Mouse (Mus musculus) heart, embryonic 11.5 days (tissue): ENCODE measurements at regions not wholly inside any gene's neighbourhood (a gene's known extent, or its start where the extent isn't known, plus 50 kb on each side); places are given as distances from the start of the nearest gene placed in this dataset.

Experiments used
- ATAC-seq: fragments of 200-750 bp; cut with Nextera tagmentation; replicated peaks from 2 replicates; pipeline ENCODE4 v1.8.0; 2017; ENCODE audit warnings: moderate library complexity; ENCODE audit not compliant: insufficient number of reproducible peaks, low FRiP score, low TSS enrichment
- H3K27ac ChIP-seq: fragments of 300-500 bp; sonication (generic); 2 replicates; pipeline ENCODE4 v1.5.1; 2014; ENCODE audit warnings: mild to moderate bottlenecking, low read depth, low read length
- H3K27me3 ChIP-seq: fragments of 300-500 bp; sonication (generic); 2 replicates; pipeline ENCODE4 v1.6.1; 2014; ENCODE audit warnings: mild to moderate bottlenecking, low read length, mixed read lengths; ENCODE audit not compliant: control insufficient read depth, insufficient read depth
- H3K36me3 ChIP-seq: fragments of 300-500 bp; sonication (generic); 2 replicates; pipeline ENCODE4 v1.6.1; 2014; ENCODE audit warnings: mild to moderate bottlenecking, low read length, moderate library complexity, mixed read lengths; ENCODE audit not compliant: control insufficient read depth, insufficient read depth
- H3K4me1 ChIP-seq: fragments of 300-500 bp; sonication (generic); 2 replicates; pipeline ENCODE4 v1.6.1; 2014; ENCODE audit warnings: low read length; ENCODE audit not compliant: control insufficient read depth, insufficient read depth
- H3K4me2 ChIP-seq: fragments of 300-500 bp; sonication (generic); 2 replicates; pipeline ENCODE4 v1.6.1; 2014; ENCODE audit warnings: mild to moderate bottlenecking, moderate library complexity
- H3K4me3 ChIP-seq: fragments of 300-500 bp; sonication (generic); 2 replicates; pipeline ENCODE4 v1.5.1; 2014; ENCODE audit warnings: low read depth, low read length
- H3K9ac ChIP-seq: fragments of 300-500 bp; sonication (generic); 2 replicates; pipeline ENCODE4 v1.6.1; 2014; ENCODE audit warnings: mild to moderate bottlenecking, low read depth, low read length, moderate library complexity
- H3K9me3 ChIP-seq: fragments of 300-500 bp; sonication (generic); replicated peaks from 2 replicates; pipeline ENCODE4 v1.6.1; 2016; ENCODE audit warnings: low read length; ENCODE audit not compliant: control insufficient read depth
- WGBS: fragments of 180-500 bp; shearing (Covaris S2); extraction: QIAGEN DNeasy Blood & Tissue Kit; methylation state at CpG from one replicate; pipeline ENCODE4 v1.1.7; 2014; ENCODE audit not compliant: insufficient replicate concordance; 5-methylcytosine and 5-hydroxymethylcytosine counted together

GRCm38 (mm10) chr5:64681161-64681560, 122.0 kb upstream of the Klf3 start:
- Histone ChIP-seq H3K27ac (no peak overlapping the region), H3K36me3 (no peaks in the 10 kb centered on the region), H3K9ac (no peak overlapping the region), H3K27me3 (no peaks in the 10 kb centered on the region), H3K4me2 (no peak overlapping the region), H3K4me1 (0 out of 2 replicates have a peak, but pooled peaks cover 3% of the 10 kb centered on the region), H3K9me3 (no peaks in the 10 kb centered on the region), H3K4me3 (no peak overlapping the region)
- no peak for ATAC-seq
- 79% methylated on average over 5 of the region's 5 CpGs for WGBS

- Histone ChIP-seq H3K9ac (no peak overlapping the region), H3K4me3 (no peak overlapping the region), H3K4me1 (0 out of 2 replicates have a peak, but pooled peaks cover 3% of the 10 kb centered on the region), H3K9me3 (no peaks in the 10 kb centered on the region), H3K36me3 (no peaks in the 10 kb centered on the region), H3K27ac (no peak overlapping the region), H3K4me2 (no peak overlapping the region), H3K27me3 (no peaks in the 10 kb centered on the region)
- ATAC-seq, result no peak
- 64% methylated on average over 7 of the region's 7 CpGs for WGBS
Observed at GRCm38 (mm10) chr5:64682326-64682845, 120.8 kb upstream of the Klf3 start.

- Histone ChIP-seq H3K4me3 (no peak overlapping the region), H3K9me3 (no peaks in the 10 kb centered on the region), H3K4me2 (no peak overlapping the region), H3K36me3 (no peaks in the 10 kb centered on the region), H3K4me1 (0 out of 2 replicates have a peak, but pooled peaks cover 3% of the 10 kb centered on the region), H3K9ac (no peak overlapping the region), H3K27ac (no peak overlapping the region), H3K27me3 (no peaks in the 10 kb centered on the region)
- WGBS, result 74% methylated on average over 4 of the region's 4 CpGs
- no peak for ATAC-seq
Observed at GRCm38 (mm10) chr5:64683419-64683818, 119.8 kb upstream of the Klf3 start.

- H3K9me3 ChIP-seq, result no peaks in the 10 kb centered on the region
- H3K4me2 ChIP-seq, result no peak overlapping the region
- no peaks in the 10 kb centered on the region for H3K36me3 ChIP-seq
- 59% methylated on average over 5 of the region's 5 CpGs for WGBS
- no peak overlapping the region for H3K4me3 ChIP-seq
- no peaks in the 10 kb centered on the region for H3K27me3 ChIP-seq
- no peak for ATAC-seq
- H3K27ac ChIP-seq, result no peak overlapping the region
- no peak overlapping the region for H3K9ac ChIP-seq
- 0 out of 2 replicates have a peak, but pooled peaks cover 5% of the 10 kb centered on the region for H3K4me1 ChIP-seq
Observed at GRCm38 (mm10) chr5:64684275-64684674, 118.9 kb upstream of the Klf3 start.

GRCm38 (mm10) chr5:64690148-64690547, 113.0 kb upstream of the Klf3 start:
- Histone ChIP-seq H3K27me3 (no peaks in the 10 kb centered on the region), H3K27ac (no peak overlapping the region), H3K4me3 (no peak overlapping the region), H3K9ac (no peak overlapping the region), H3K36me3 (no peaks in the 10 kb centered on the region), H3K9me3 (no peaks in the 10 kb centered on the region; the same call in 1 of the 2 replicates), H3K4me1 (0 out of 2 replicates have a peak, but pooled peaks cover 4% of the 10 kb centered on the region), H3K4me2 (no peak overlapping the region)
- ATAC-seq, result no peak
- WGBS, result 80% methylated on average over 7 of the region's 7 CpGs

GRCm38 (mm10) chr5:64691406-64692100, 111.6 kb upstream of the Klf3 start:
- Histone ChIP-seq H3K27me3 (no peaks in the 10 kb centered on the region), H3K4me3 (no peak overlapping the region), H3K9ac (no peak overlapping the region), H3K36me3 (no peaks in the 10 kb centered on the region), H3K9me3 (no peaks in the 10 kb centered on the region; the same call in 1 of the 2 replicates), H3K4me2 (no peak overlapping the region), H3K4me1 (0 out of 2 replicates have a peak, but pooled peaks cover 4% of the 10 kb centered on the region), H3K27ac (no peak overlapping the region)
- ATAC-seq, result no peak
- WGBS, result 84% methylated on average over 8 of the region's 8 CpGs

GRCm38 (mm10) chr5:64692335-64692734, 110.9 kb upstream of the Klf3 start:
- 76% methylated on average over 11 of the region's 11 CpGs for WGBS
- no peaks in the 10 kb centered on the region for H3K36me3 ChIP-seq
- 0 out of 2 replicates have a peak, but pooled peaks cover 4% of the 10 kb centered on the region for H3K4me1 ChIP-seq
- H3K4me2 ChIP-seq, result no peak overlapping the region
- H3K27me3 ChIP-seq, result no peaks in the 10 kb centered on the region
- no peaks in the 10 kb centered on the region; the same call in 1 of the 2 replicates for H3K9me3 ChIP-seq
- ATAC-seq, result no peak
- no peak overlapping the region for H3K27ac ChIP-seq
- no peak overlapping the region for H3K4me3 ChIP-seq
- H3K9ac ChIP-seq, result no peak overlapping the region

GRCm38 (mm10) chr5:64693616-64694015, 109.6 kb upstream of the Klf3 start:
- no peak overlapping the region for H3K4me2 ChIP-seq
- no peak overlapping the region for H3K4me3 ChIP-seq
- ATAC-seq, result no peak
- no peaks in the 10 kb centered on the region; the same call in 1 of the 2 replicates for H3K9me3 ChIP-seq
- H3K27ac ChIP-seq, result no peak overlapping the region
- no peaks in the 10 kb centered on the region for H3K27me3 ChIP-seq
- 61% methylated on average over 8 of the region's 8 CpGs for WGBS
- no peak overlapping the region for H3K9ac ChIP-seq
- H3K36me3 ChIP-seq, result no peaks in the 10 kb centered on the region
- 0 out of 2 replicates have a peak, but pooled peaks cover 3% of the 10 kb centered on the region for H3K4me1 ChIP-seq
